Comparison of ENCODE assay signal across 24 mouse cellular contexts in the genomic region with DNA sequence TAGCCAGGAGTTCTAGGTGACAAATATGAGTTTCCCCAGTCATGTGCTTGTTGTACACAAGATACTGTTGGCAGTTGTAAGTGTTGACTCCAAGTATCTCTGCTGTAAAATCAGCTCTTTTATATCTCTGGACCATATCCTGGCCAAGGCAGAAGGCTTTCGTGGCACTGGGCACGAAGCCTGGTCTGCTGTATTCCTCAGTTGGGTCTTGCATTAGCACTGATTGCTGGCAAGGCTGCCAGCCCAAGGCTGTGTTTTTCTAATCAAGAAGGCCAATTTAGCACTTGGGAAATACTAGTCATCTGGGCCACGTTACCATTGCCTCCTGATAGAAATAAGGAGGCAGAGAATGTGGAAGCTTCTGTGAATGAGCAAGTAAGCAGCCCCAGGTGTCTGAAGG.
DNase-seq lines count a peak whose midpoint lies in the region; ATAC-seq lines count a peak whose summit lies in the region.
"Had no signal": no experiment of that assay in that cellular context is flagged by ENCODE, and none has a peak within 500 bp of the region (broad histone marks: within the 10 kb centered on the region; RNA-seq: fewer than 3 reads in every experiment).

No protein-coding gene starts in this region.

- no peak for ATAC-seq in forebrain, embryonic 14.5 days
- ATAC-seq in forebrain, embryonic 11.5 days (replicated peaks; ENCODE audit: low FRiP score) = no peak
- ATAC-seq: hindbrain, postnatal 0 days; intestine, postnatal 0 days; Patski had no signal

- H3K9me3 ChIP-seq in forebrain, embryonic 14.5 days (replicated peaks; ENCODE audit: control insufficient read depth, low read length) = no peaks in the 10 kb centered on the region
- no peaks in the 10 kb centered on the region for H3K9me3 ChIP-seq in forebrain, embryonic 11.5 days (ENCODE audit: control insufficient read depth, low read length)
- H3K9me3 ChIP-seq: forebrain, embryonic 12.5 days; hindbrain, embryonic 10.5 days; kidney, embryonic 15.5 days; liver, embryonic 13.5 days had no signal

- H3K27me3 ChIP-seq in forebrain, embryonic 14.5 days (replicated peaks; ENCODE audit: control insufficient read depth, insufficient read depth, low read length) = no peaks in the 10 kb centered on the region
- no peaks in the 10 kb centered on the region for H3K27me3 ChIP-seq in forebrain, embryonic 11.5 days (ENCODE audit: control insufficient read depth, insufficient read depth, low read length)
- H3K27me3 ChIP-seq: forebrain, embryonic 12.5 days; liver, embryonic 13.5 days had no signal

- no peak overlapping the region for H3K9ac ChIP-seq in forebrain, embryonic 14.5 days (ENCODE audit: low read length)
- H3K9ac ChIP-seq in forebrain, embryonic 11.5 days (ENCODE audit: low read length) = no peak overlapping the region
- H3K9ac ChIP-seq: forebrain, embryonic 12.5 days; kidney, embryonic 15.5 days; liver, embryonic 13.5 days; lung, embryonic 14.5 days had no signal

- H3K36me3 ChIP-seq in forebrain, embryonic 14.5 days (ENCODE audit: control insufficient read depth, insufficient read depth, low read length) = no peaks in the 10 kb centered on the region
- H3K36me3 ChIP-seq in forebrain, embryonic 11.5 days (ENCODE audit: control insufficient read depth, insufficient read depth, low read length) = no peaks in the 10 kb centered on the region
- H3K36me3 ChIP-seq: forebrain, embryonic 12.5 days; hindbrain, embryonic 10.5 days; kidney, embryonic 15.5 days; liver, embryonic 13.5 days had no signal

- peak; percentile 30 for DNase-seq in adrenal gland, adult 2 months
- DNase-seq in adrenal gland, adult 18-20 months (ENCODE audit: low spot score in 2 of 2) = no peak
- peak; percentile 3 for DNase-seq in forebrain, embryonic 14.5 days (ENCODE audit: low spot score)
- no peak for DNase-seq in forebrain, embryonic 11.5 days (ENCODE audit: low spot score)
- DNase-seq in ovary, postnatal 36 days (ENCODE audit: low spot score) = peak; percentile 41
- DNase-seq in ovary, postnatal 14 days (ENCODE audit: low spot score) = no peak
- DNase-seq in fat pad, adult 2 months (ENCODE audit: extremely low read depth, low read depth, low spot score) = peak; percentile 1
- no peak for DNase-seq in thymus, postnatal 25 days
- DNase-seq: embryo, embryonic 11 days; gastrocnemius, postnatal 36 days; kidney, postnatal 4 days; layer of hippocampus, adult 9-11 months; liver, embryonic 13.5 days; lung, embryonic 14.5 days; lung, postnatal 4 days; spleen, adult 18-20 months; thymus, adult 2 months had no signal

- no peak overlapping the region for H3K27ac ChIP-seq in forebrain, embryonic 14.5 days (ENCODE audit: low read depth, low read length)
- no peak overlapping the region for H3K27ac ChIP-seq in forebrain, embryonic 11.5 days (ENCODE audit: low read depth, low read length)
- H3K27ac ChIP-seq: forebrain, embryonic 12.5 days; hindbrain, embryonic 10.5 days; hindbrain, postnatal 0 days; kidney, embryonic 15.5 days; left cerebral cortex, adult 2 months; liver, embryonic 13.5 days had no signal

- WGBS in forebrain, embryonic 14.5 days = 80% methylated on average over 3 of the region's 3 CpGs
- 77% methylated on average over 3 of the region's 3 CpGs for WGBS in forebrain, embryonic 11.5 days

- H3K4me1 ChIP-seq in forebrain, embryonic 14.5 days (ENCODE audit: control insufficient read depth, insufficient read depth, low read length) = no peaks in the 10 kb centered on the region
- no peaks in the 10 kb centered on the region for H3K4me1 ChIP-seq in forebrain, embryonic 11.5 days (replicated peaks; ENCODE audit: control insufficient read depth, insufficient read depth, low read length)
- H3K4me1 ChIP-seq: forebrain, embryonic 12.5 days; hindbrain, embryonic 10.5 days; kidney, embryonic 15.5 days; liver, embryonic 13.5 days had no signal

- H3K4me2 ChIP-seq in forebrain, embryonic 14.5 days (ENCODE audit: low read length) = no peak overlapping the region
- H3K4me2 ChIP-seq in forebrain, embryonic 11.5 days (ENCODE audit: low read depth, low read length, severe bottlenecking) = no peak overlapping the region
- H3K4me2 ChIP-seq: forebrain, embryonic 12.5 days; kidney, embryonic 15.5 days; liver, embryonic 13.5 days; lung, embryonic 14.5 days had no signal

- no peak overlapping the region for H3K4me3 ChIP-seq in forebrain, embryonic 14.5 days (ENCODE audit: low read depth, low read length)
- no peak overlapping the region for H3K4me3 ChIP-seq in forebrain, embryonic 11.5 days (ENCODE audit: low read depth, low read length)
- H3K4me3 ChIP-seq: forebrain, embryonic 12.5 days; hindbrain, embryonic 10.5 days; kidney, embryonic 15.5 days; left cerebral cortex, adult 2 months; liver, embryonic 13.5 days had no signal

Comparison
In these comparisons a context has a peak if more than half of its experiments do, and no peak if none do; other contexts are left out.
1. DNase-seq: peak in adrenal gland, adult 2 months (single experiment), forebrain, embryonic 14.5 days (single experiment), ovary, postnatal 36 days (single experiment) and fat pad, adult 2 months (single experiment); none in adrenal gland, adult 18-20 months (0 of 2), forebrain, embryonic 11.5 days (single experiment), ovary, postnatal 14 days (single experiment) and thymus, postnatal 25 days (single experiment).